Mouse (Mus musculus) G1E (cell line): Measurements from ENCODE around the gene Eapp. TPM values are rescaled to one million over a fixed set of nuclear protein-coding genes. Genes with fewer than 3 reads are reported as not detected.
A peak's percentile ranks its signal among the peaks of the same experiment; 100 is the strongest.
"Not testable (repeated sequence)": the region's sequence is repeated elsewhere in the genome, so short reads cannot be mapped to it uniquely, and the experiment has no call there.

Experiments
- ATAC-seq: 2 replicates; pipeline ENCODE4 v1.8.0; 2016; ENCODE audit warnings: mild to moderate bottlenecking; ENCODE audit not compliant: insufficient number of reproducible peaks, poor library complexity, low FRiP score, severe bottlenecking; ENCODE audit errors: extremely low read depth
- DNase-seq: peaks from one replicate; pipeline ENCODE4 v3.0.0; 2012; ENCODE audit warnings: low spot score
- H3K27me3 ChIP-seq: 2 replicates; pipeline ENCODE4 v1.6.1; 2012; ENCODE audit warnings: mild to moderate bottlenecking, low read length, inconsistent platforms; ENCODE audit not compliant: insufficient read depth
- H3K36me3 ChIP-seq: replicated peaks from 2 replicates; pipeline ENCODE3; 2012; ENCODE audit warnings: mild to moderate bottlenecking, inconsistent platforms
- H3K4me1 ChIP-seq: 2 replicates; pipeline ENCODE4 v1.6.1; 2012; ENCODE audit warnings: low read depth, low read length, inconsistent platforms, mixed read lengths; ENCODE audit not compliant: insufficient read depth
- H3K4me3 ChIP-seq: 2 replicates; pipeline ENCODE4 v1.5.1; 2012; ENCODE audit warnings: low read depth, mild to moderate bottlenecking, inconsistent platforms, low read length, moderate library complexity, mixed read lengths
- H3K9me3 ChIP-seq: replicated peaks from 2 replicates; pipeline ENCODE4 v1.6.1; 2012; ENCODE audit warnings: inconsistent platforms
- CTCF ChIP-seq: IDR thresholded peaks from 2 replicates; pipeline ENCODE4 v1.5.1; 2012; ENCODE audit warnings: low read depth, low read length, inconsistent platforms, mixed read lengths
- GATA1 ChIP-seq: IDR thresholded peaks from 2 replicates; pipeline ENCODE4 v1.6.1; 2012; ENCODE audit warnings: borderline replicate concordance, low read length, inconsistent platforms, mixed read lengths
- GATA2 ChIP-seq: IDR thresholded peaks from 2 replicates; pipeline ENCODE4 v1.6.1; 2012; ENCODE audit warnings: low read depth, low read length, inconsistent platforms, borderline replicate concordance
- POLR2AphosphoS5 ChIP-seq: IDR thresholded peaks from 2 replicates; pipeline ENCODE4 v1.6.1; 2012; ENCODE audit warnings: low read depth, low read length, inconsistent platforms; ENCODE audit not compliant: insufficient replicate concordance
- TAL1 ChIP-seq: conservative IDR thresholded peaks from 2 replicates; pipeline ENCODE4 v1.6.1; 2012; ENCODE audit warnings: low read depth, low read length, inconsistent platforms, mixed read lengths
- polyA plus RNA-seq: library from polyadenylated mRNA; stranded (reverse); fragments of >175 nt; gene quantifications from 2 replicates; pipeline ENCODE4 v1.2.3, GENCODE M21; 2012
- total RNA-seq, 2 experiments: library from RNA; stranded (forward) in 1 of 2; stranded (reverse) in 1 of 2; fragments of 200-1000 nt in 1 of 2; fragments of >200 nt in 1 of 2; fragmentation: Nextera tagmentation in 1 of 2; gene quantifications; 2 replicates each; pipeline ENCODE4 v1.2.3; 2014 to 2017

The Eapp gene
- total and polyA plus RNA-seq, 3 experiments: 53.2 to 106 (median 98.9) TPM

GRCm38 (mm10) chr12:54710494-54710879 is 14.8 kb upstream of the Eapp start:
- H3K9me3 ChIP-seq, H3K4me3 ChIP-seq, DNase-seq, H3K36me3 ChIP-seq, H3K27me3 ChIP-seq, H3K4me1 ChIP-seq: not testable (repeated sequence)
- ATAC-seq: peak; percentile 77
- TF ChIP-seq POLR2AphosphoS5: peak; percentile 78; the same call in 1 of the 2 replicates

DNA sequence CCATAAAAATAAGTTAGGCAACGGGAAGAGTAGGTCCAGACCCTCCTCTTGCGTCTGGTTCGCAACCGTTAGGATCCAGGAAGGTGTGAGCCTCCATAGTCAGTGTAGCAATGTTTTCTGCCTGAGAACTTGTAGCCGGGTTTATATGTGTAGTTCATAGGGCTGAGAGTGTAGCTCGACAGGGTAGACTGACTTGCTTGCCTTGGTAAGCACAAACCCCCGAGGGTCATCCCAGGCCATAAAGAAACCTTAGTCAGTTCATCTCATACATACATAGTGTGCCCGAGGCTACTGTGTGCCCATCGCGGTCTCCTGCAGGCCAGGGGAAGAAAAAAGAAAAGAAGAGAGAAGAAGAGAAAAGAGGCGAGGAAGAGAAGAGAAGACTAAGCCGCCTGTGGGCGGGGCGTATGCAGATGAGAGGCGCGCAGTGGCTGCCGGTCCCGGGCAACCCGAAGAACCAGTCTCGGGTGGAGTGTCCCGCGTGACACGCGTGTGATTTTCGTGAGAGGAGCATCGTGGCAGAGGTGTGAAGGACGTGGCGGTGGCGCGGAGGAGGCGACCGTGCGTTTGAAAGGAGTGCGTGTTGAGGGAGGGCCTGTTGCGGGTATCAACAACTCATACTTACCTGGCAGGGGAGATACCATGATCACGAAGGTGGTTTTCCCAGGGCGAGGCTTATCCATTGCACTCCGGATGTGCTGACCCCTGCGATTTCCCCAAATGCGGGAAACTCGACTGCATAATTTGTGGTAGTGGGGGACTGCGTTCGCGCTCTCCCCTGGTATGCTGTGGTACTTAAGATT is 14.2 kb upstream of the Eapp start:
- ATAC-seq, H3K4me1 ChIP-seq, H3K27me3 ChIP-seq, DNase-seq, H3K4me3 ChIP-seq, H3K36me3 ChIP-seq, H3K9me3 ChIP-seq: not testable (repeated sequence)

DNA sequence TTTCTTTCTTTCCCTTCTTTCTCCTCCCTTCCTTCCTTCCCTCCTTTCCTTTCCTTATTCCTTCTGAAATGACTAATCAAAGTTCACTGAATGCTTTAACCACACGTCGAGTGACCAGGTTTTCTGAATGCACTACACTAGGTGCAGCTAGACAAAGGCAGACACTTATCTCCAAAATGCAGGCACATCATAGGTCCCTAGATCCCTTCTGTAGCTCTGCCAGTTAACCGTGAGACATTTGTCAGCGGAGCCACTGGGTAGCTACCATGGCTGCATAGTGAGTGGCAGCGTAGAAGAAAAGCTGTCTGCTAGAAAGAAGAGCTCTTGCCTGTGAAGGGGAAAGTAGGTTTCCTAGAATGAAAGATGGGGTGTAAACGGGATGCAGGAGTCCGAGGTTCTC is 3.7 kb upstream of the Eapp start:
- Histone ChIP-seq H3K4me3 (no peak overlapping the region), H3K27me3 (peaks cover 8% of the 10 kb centered on the region), H3K4me1 (peaks cover 37% of the 10 kb centered on the region), H3K9me3 (no peaks in the 10 kb centered on the region), H3K36me3 (no peaks in the 10 kb centered on the region)
- ATAC-seq (no peak), DNase-seq (no peak)
- TF ChIP-seq GATA2 (no peak), CTCF (no peak), POLR2AphosphoS5 (no peak), TAL1 (no peak), GATA1 (no peak)

DNA sequence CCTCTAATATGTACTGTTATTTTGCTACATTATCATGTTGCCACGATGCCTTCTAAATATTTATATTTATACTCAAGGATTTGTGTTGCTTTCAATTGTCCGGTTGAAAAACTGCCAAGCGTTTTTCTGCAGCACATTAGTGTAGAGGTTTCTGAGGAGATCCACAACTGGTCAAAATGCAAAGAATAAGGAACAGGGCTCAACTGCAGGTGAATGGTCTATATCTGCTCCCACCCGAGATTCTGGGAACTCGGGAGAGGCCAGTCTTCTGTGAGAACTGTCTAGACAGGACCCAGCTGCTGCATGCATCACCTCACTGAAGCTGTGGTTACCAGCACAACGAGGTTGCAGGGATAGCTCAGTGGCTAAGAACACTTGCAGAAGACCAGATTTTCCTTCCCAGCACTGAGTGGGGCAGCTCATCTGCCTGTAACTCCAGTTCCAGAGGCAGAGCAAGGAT is 2.1 kb upstream of the Eapp start:
- peaks cover 7% of the 10 kb centered on the region for H3K36me3 ChIP-seq
- H3K27me3 ChIP-seq: peaks cover 2% of the 10 kb centered on the region
- DNase-seq (no peak), ATAC-seq (0 out of 2 replicates have a peak, but pooled peaks have one; percentile 0)
- H3K4me1 ChIP-seq: peaks cover 50% of the 10 kb centered on the region
- TF ChIP-seq GATA2: no peak
- peak; percentile 93; the same call in 1 of the 2 replicates for TF ChIP-seq POLR2AphosphoS5
- no peak overlapping the region; the same call in 1 of the 2 replicates for H3K4me3 ChIP-seq
- no peaks in the 10 kb centered on the region for H3K9me3 ChIP-seq

GRCm38 (mm10) chr12:54697003-54697597 is 1.4 kb upstream of the Eapp start:
- peak; percentile 19 for DNase-seq
- peak; percentile 50 for ATAC-seq
- Histone ChIP-seq H3K27me3 (no peaks in the 10 kb centered on the region; the same call in 1 of the 2 replicates), H3K36me3 (peaks cover 14% of the 10 kb centered on the region), H3K9me3 (no peaks in the 10 kb centered on the region), H3K4me3 (no peak overlapping the region), H3K4me1 (peaks cover 55% of the 10 kb centered on the region)
- TF ChIP-seq GATA1 (no peak), POLR2AphosphoS5 (peak; percentile 98)

DNA sequence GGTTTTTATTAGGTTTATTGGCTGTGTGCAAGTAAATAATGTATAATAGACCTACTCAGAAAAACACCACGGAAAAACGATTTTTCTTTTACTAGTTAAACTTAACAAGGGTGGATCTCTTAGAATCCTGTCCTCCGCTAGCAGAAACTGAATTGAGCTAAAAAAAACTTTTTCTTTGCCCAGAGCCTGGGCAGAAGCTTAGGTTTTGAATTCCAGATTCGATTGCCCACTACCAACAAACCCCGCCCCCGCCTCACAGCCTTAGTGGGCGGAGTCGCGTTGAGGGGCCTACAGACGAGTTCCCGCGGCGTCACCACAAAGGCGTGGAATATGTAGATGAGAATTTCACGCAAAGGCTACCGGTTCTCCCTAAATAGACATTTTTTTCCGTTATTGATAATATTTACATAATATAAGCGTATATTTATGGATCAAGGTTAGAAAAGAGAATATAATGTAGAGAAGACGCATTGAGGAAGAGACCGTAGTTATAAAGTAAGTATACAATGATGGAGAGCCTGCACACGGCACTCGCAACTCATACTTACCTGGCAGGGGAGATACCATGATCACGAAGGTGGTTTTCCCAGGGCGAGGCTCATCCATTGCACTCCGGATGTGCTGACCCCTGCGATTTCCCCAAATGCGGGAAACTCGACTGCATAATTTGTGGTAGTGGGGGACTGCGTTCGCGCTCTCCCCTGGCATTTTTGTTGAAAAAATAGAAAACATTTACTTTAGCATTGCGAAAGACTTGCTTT is 725 bp upstream of the Eapp start:
- H3K4me1 ChIP-seq: peaks cover 56% of the 10 kb centered on the region
- H3K36me3 ChIP-seq: peaks cover 21% of the 10 kb centered on the region
- peak; percentile 64 for DNase-seq
- H3K27me3 ChIP-seq: no peaks in the 10 kb centered on the region; the same call in 1 of the 2 replicates
- no peaks in the 10 kb centered on the region for H3K9me3 ChIP-seq
- ATAC-seq: peak; percentile 46
- TF ChIP-seq POLR2AphosphoS5 (peak; percentile 100), GATA1 (no peak)
- peak overlapping the region; percentile 86 for H3K4me3 ChIP-seq
